Mouse (Mus musculus): Measurements from ENCODE around the gene Usp25. TPM values are rescaled to one million over a fixed set of nuclear protein-coding genes. Genes with fewer than 3 reads are reported as not detected.

The Usp25 gene
- polyA plus RNA-seq, 1 experiment, result 12.3 TPM

DNA sequence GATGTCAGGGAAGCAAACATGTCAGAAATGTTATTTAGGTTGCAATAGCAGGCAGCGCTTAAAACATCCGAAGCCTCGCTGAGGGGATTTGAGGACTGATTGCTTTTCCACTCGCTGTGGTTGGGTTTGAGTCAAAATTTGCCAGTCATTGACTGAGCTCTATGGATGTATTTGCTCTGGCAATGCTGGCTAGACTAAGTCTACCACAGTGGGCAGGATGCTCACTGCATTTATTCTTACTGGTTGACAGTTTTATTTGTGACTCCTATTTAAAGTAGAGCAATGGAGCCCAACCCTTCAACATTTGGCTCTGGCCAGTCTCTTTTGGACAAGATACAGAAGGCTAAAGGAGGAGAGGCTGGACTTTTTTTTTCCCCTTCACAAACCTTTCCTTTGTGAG is 137.4 kb downstream of the Usp25 start:
- no peak for TF ChIP-seq CTCF (IDR thresholded peaks at IDR 0.05; ENCODE audit: borderline replicate concordance, extremely low read depth, insufficient read depth, insufficient read length)
- TF ChIP-seq POLR2A (IDR thresholded peaks at IDR 0.05; ENCODE audit: borderline replicate concordance, extremely low read depth, insufficient read depth, insufficient read length, poor library complexity, severe bottlenecking), result no peak
- DNase-seq (ENCODE audit: low read depth), result no peak

DNA sequence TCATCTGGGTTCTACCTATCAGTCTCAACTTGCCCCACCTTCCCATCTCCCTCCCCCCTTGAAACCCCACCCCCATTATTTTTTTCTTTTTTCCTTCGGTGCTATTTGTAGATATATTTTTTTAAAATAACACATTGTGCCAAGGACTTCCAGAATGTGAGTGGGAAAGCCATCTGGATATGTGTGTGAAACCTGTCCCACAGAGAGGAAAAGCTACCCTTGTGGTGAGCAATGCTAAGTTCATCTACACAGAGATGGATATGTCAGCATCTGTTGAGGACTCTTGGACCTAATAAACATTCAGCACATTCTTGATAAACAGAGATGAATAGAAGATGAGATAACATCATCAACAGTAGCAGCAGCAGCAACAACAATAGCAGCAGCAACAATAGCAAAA is 138.8 kb downstream of the Usp25 start:
- DNase-seq (ENCODE audit: low read depth), result no peak
- TF ChIP-seq CTCF (IDR thresholded peaks at IDR 0.05; ENCODE audit: borderline replicate concordance, extremely low read depth, insufficient read depth, insufficient read length) (no peak), POLR2A (IDR thresholded peaks at IDR 0.05; ENCODE audit: borderline replicate concordance, extremely low read depth, insufficient read depth, insufficient read length, poor library complexity, severe bottlenecking) (no peak)

- TF ChIP-seq CTCF (IDR thresholded peaks at IDR 0.05; ENCODE audit: borderline replicate concordance, extremely low read depth, insufficient read depth, insufficient read length) (no peak), POLR2A (IDR thresholded peaks at IDR 0.05; ENCODE audit: borderline replicate concordance, extremely low read depth, insufficient read depth, insufficient read length, poor library complexity, severe bottlenecking) (no peak)
- no peak for DNase-seq (ENCODE audit: low read depth)
Measured at GRCm38 (mm10) chr16:77153216-77153715, 139.8 kb downstream of the Usp25 start.

DNA sequence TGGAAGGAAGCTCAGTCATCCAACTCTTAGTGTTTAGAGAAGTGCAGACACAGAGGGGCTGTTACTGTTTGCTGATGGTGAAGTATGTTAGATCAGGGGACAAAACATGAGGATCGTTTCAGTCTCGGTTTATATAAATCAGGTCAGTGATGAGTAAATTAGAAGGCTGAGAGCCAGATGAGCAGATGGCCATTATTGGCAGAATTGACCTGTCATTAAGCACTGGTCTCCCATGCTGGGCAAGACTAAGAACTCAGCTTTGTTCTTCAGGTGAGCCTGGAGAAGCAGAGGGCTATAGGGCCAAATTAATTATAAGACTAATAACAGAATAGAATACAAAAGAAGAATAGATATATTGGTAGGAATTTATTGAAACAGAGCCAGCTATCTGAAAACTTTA is 140.3 kb downstream of the Usp25 start:
- no peak for TF ChIP-seq CTCF (IDR thresholded peaks at IDR 0.05; ENCODE audit: borderline replicate concordance, extremely low read depth, insufficient read depth, insufficient read length)
- no peak for TF ChIP-seq POLR2A (IDR thresholded peaks at IDR 0.05; ENCODE audit: borderline replicate concordance, extremely low read depth, insufficient read depth, insufficient read length, poor library complexity, severe bottlenecking)
- peak; percentile 33 for DNase-seq (ENCODE audit: low read depth)

DNA sequence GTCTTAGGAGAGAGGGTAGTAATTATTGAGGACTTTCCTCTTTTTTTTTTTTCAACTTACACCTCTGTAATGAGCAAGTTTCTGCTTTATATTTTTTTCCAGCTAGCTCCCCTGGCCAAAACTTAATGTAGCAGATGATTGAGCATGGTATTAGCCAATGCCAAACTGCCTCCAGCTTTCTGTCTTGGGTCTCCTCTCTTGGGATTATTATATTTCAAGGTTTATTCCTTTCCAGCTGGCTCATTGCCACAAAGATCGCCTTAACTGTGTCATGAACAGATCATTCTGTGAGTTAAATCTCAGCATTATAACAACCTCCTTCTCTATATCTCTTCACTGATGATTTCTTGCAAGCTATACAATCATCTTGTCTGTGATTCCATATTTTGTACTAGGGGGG is 141.3 kb downstream of the Usp25 start:
- TF ChIP-seq CTCF (IDR thresholded peaks at IDR 0.05; ENCODE audit: borderline replicate concordance, extremely low read depth, insufficient read depth, insufficient read length), result no peak
- no peak for TF ChIP-seq POLR2A (IDR thresholded peaks at IDR 0.05; ENCODE audit: borderline replicate concordance, extremely low read depth, insufficient read depth, insufficient read length, poor library complexity, severe bottlenecking)
- DNase-seq (ENCODE audit: low read depth), result no peak

Measured in brain, embryonic 14.5 days (tissue).